ENCODE assay signal across 22 mouse cellular contexts in genomic region chr9:45703236-45703635, GRCm38 (mm10).
A peak's percentile ranks its signal among the peaks of the same experiment; 100 is the strongest.
DNase-seq lines count a peak whose midpoint lies in the region; ATAC-seq and TF ChIP-seq lines count a peak whose summit lies in the region.
"Had no signal": no experiment of that assay in that cellular context is flagged by ENCODE, and none has a peak within 500 bp of the region (broad histone marks: within the 10 kb centered on the region; RNA-seq: fewer than 3 reads in every experiment).

No protein-coding gene starts in this region.

- H3K27me3 ChIP-seq in midbrain, postnatal 0 days (ENCODE audit: insufficient read depth, low read length): no peaks in the 10 kb centered on the region
- no peaks in the 10 kb centered on the region for H3K27me3 ChIP-seq in midbrain, embryonic 11.5 days (ENCODE audit: control insufficient read depth, insufficient read depth, low read length)
- H3K27me3 ChIP-seq: forebrain, embryonic 15.5 days had no signal

- no peaks in the 10 kb centered on the region for H3K9me3 ChIP-seq in midbrain, postnatal 0 days (ENCODE audit: low read length)
- H3K9me3 ChIP-seq in midbrain, embryonic 11.5 days (ENCODE audit: control insufficient read depth, low read length): no peaks in the 10 kb centered on the region
- H3K9me3 ChIP-seq: embryonic facial prominence, embryonic 10.5 days; forebrain, embryonic 10.5 days; forebrain, embryonic 15.5 days; heart, embryonic 15.5 days had no signal

- DNase-seq in layer of hippocampus, adult 2 months (ENCODE audit: low spot score in 2 of 2): no peak
- DNase-seq in layer of hippocampus, adult 11-12 months (ENCODE audit: low spot score): no peak
- DNase-seq in midbrain, postnatal 0 days (ENCODE audit: low spot score): no peak
- no peak for DNase-seq in midbrain, embryonic 11.5 days (ENCODE audit: low spot score, missing footprints)
- peak; percentile 16 to 20 for DNase-seq in right cerebral cortex, postnatal 36 days (ENCODE audit: low spot score in 2 of 2)
- no peak for DNase-seq in right cerebral cortex, postnatal 10 days (ENCODE audit: low spot score in 2 of 2)
- peak; percentile 38 for DNase-seq in telencephalon, adult 2 months (ENCODE audit: low read depth, low spot score)
- DNase-seq in ovary, postnatal 36 days (ENCODE audit: low spot score): no peak
- DNase-seq: adrenal gland, postnatal 14 days; cerebellum, adult 18-20 months; cerebellum, adult 9-11 months; cerebellum, postnatal 36 days; gastrocnemius, postnatal 14 days; heart, adult 2 months; heart, postnatal 14 days had no signal

- no peak overlapping the region for H3K4me3 ChIP-seq in layer of hippocampus, adult 2 months
- H3K4me3 ChIP-seq in midbrain, postnatal 0 days (ENCODE audit: low read depth, low read length): no peak overlapping the region
- H3K4me3 ChIP-seq in midbrain, embryonic 11.5 days (ENCODE audit: low read depth, low read length): no peak overlapping the region
- H3K4me3 ChIP-seq: embryonic facial prominence, embryonic 10.5 days; forebrain, embryonic 10.5 days; forebrain, embryonic 15.5 days; heart, adult 2 months; heart, embryonic 15.5 days had no signal

- H3K9ac ChIP-seq in midbrain, postnatal 0 days (replicated peaks; ENCODE audit: low read length, poor library complexity, severe bottlenecking): no peak overlapping the region
- no peak overlapping the region for H3K9ac ChIP-seq in midbrain, embryonic 11.5 days (ENCODE audit: low read length)
- H3K9ac ChIP-seq: forebrain, embryonic 15.5 days; heart, embryonic 15.5 days; hindbrain, embryonic 14.5 days had no signal

- no peaks in the 10 kb centered on the region; the same call in none of the 2 replicates for H3K36me3 ChIP-seq in midbrain, postnatal 0 days (ENCODE audit: insufficient read depth, low read length)
- H3K36me3 ChIP-seq in midbrain, embryonic 11.5 days (ENCODE audit: control insufficient read depth, insufficient read depth, low read length): no peaks in the 10 kb centered on the region
- H3K36me3 ChIP-seq: embryonic facial prominence, embryonic 10.5 days; forebrain, embryonic 10.5 days; heart, embryonic 15.5 days had no signal

- peaks cover 5% of the 10 kb centered on the region; the same call in 1 of the 2 replicates for H3K4me1 ChIP-seq in midbrain, postnatal 0 days (ENCODE audit: insufficient read depth, low read length)
- H3K4me1 ChIP-seq in midbrain, embryonic 11.5 days (ENCODE audit: control insufficient read depth, insufficient read depth, low read length): no peaks in the 10 kb centered on the region
- H3K4me1 ChIP-seq: embryonic facial prominence, embryonic 10.5 days; forebrain, embryonic 10.5 days; heart, embryonic 15.5 days had no signal

- H3K4me2 ChIP-seq in midbrain, postnatal 0 days (ENCODE audit: low read depth, low read length, poor library complexity, severe bottlenecking): no peak overlapping the region
- no peak overlapping the region for H3K4me2 ChIP-seq in midbrain, embryonic 11.5 days
- H3K4me2 ChIP-seq: forebrain, embryonic 15.5 days; heart, embryonic 11.5 days; heart, embryonic 15.5 days; hindbrain, embryonic 14.5 days had no signal

- no peak for ATAC-seq in midbrain, postnatal 0 days (ENCODE audit: low FRiP score)
- ATAC-seq in midbrain, embryonic 11.5 days (ENCODE audit: low FRiP score): no peak
- ATAC-seq: activated CD4-positive, CD25-positive, alpha-beta regulatory T cell, adult 4 months; forebrain, embryonic 15.5 days had no signal

- H3K27ac ChIP-seq in layer of hippocampus, adult 2 months: peak overlapping the region; percentile 65; the same call in 1 of the 2 replicates
- 0 out of 2 replicates have a peak overlapping the region, but pooled peaks have one; percentile 39 for H3K27ac ChIP-seq in midbrain, postnatal 0 days (ENCODE audit: low read depth, low read length)
- no peak overlapping the region for H3K27ac ChIP-seq in midbrain, embryonic 11.5 days (ENCODE audit: low read depth, low read length)
- H3K27ac ChIP-seq: embryonic facial prominence, embryonic 10.5 days; forebrain, embryonic 10.5 days; forebrain, embryonic 15.5 days; heart, adult 2 months; heart, embryonic 15.5 days; hindbrain, embryonic 14.5 days had no signal

- WGBS in midbrain, postnatal 0 days: 84% methylated on average over 3 of the region's 3 CpGs
- WGBS in midbrain, embryonic 11.5 days: 93% methylated on average over 3 of the region's 3 CpGs

- peak; percentile 29; the same call in 1 of the 2 replicates for TF ChIP-seq CTCF in layer of hippocampus, adult 2 months (conservative IDR thresholded peaks at IDR 0.05)
- no peak for TF ChIP-seq CTCF in midbrain, postnatal 0 days (IDR thresholded peaks at IDR 0.05)

Comparison
In these comparisons a context has a peak if more than half of its experiments do, and no peak if none do; other contexts are left out.
1. DNase-seq: peak in right cerebral cortex, postnatal 36 days (2 of 2) and telencephalon, adult 2 months (single experiment); none in layer of hippocampus, adult 2 months (0 of 2), layer of hippocampus, adult 11-12 months (single experiment), midbrain, postnatal 0 days (single experiment), midbrain, embryonic 11.5 days (single experiment), right cerebral cortex, postnatal 10 days (0 of 2) and ovary, postnatal 36 days (single experiment).